Mouse (Mus musculus) lung, embryonic 14.5 days (tissue): ENCODE measurements around the gene S100a8. TPM values are rescaled to one million over a fixed set of nuclear protein-coding genes. Genes with fewer than 3 reads are reported as not detected.

Source experiments
- ATAC-seq: fragments of 200-750 bp; cut with Nextera tagmentation; 2 replicates; pipeline ENCODE4 v1.8.0; 2017; ENCODE audit warnings: mild to moderate bottlenecking, moderate TSS enrichment, moderate library complexity; ENCODE audit not compliant: insufficient read depth
- DNase-seq: peaks from one replicate; pipeline ENCODE4 v3.0.0-alpha.2; 2015
- H3K27ac ChIP-seq: fragments of 300-500 bp; sonication (generic); 2 replicates; pipeline ENCODE4 v1.5.1; 2014; ENCODE audit warnings: low read depth, mild to moderate bottlenecking, moderate library complexity
- H3K27me3 ChIP-seq: fragments of 300-500 bp; sonication (generic); 2 replicates; pipeline ENCODE4 v1.6.1; 2014; ENCODE audit warnings: low read length, control low read depth; ENCODE audit not compliant: insufficient read depth
- H3K36me3 ChIP-seq: fragments of 300-500 bp; sonication (generic); 2 replicates; pipeline ENCODE4 v1.6.1; 2014; ENCODE audit warnings: control low read depth; ENCODE audit not compliant: insufficient read depth
- H3K4me1 ChIP-seq: fragments of 300-500 bp; sonication (generic); 2 replicates; pipeline ENCODE4 v1.6.1; 2014; ENCODE audit warnings: antibody characterized with exemption, control low read depth; ENCODE audit not compliant: insufficient read depth
- H3K4me2 ChIP-seq: fragments of 300-500 bp; sonication (generic); 2 replicates; pipeline ENCODE4 v1.6.1; 2014; ENCODE audit warnings: mild to moderate bottlenecking
- H3K4me3 ChIP-seq: fragments of 300-500 bp; sonication (generic); 2 replicates; pipeline ENCODE4 v1.5.1; 2014; ENCODE audit warnings: low read depth, low read length
- H3K9ac ChIP-seq: fragments of 300-500 bp; sonication (generic); 2 replicates; pipeline ENCODE4 v1.6.1; 2014
- H3K9me3 ChIP-seq: fragments of 300-500 bp; sonication (generic); 2 replicates; pipeline ENCODE4 v1.6.1; 2016; ENCODE audit warnings: low read depth, low read length, control low read depth
- CTCF ChIP-seq: IDR thresholded peaks from 2 replicates; pipeline ENCODE4 v1.5.1; 2016; ENCODE audit warnings: antibody characterized with exemption, low read depth
- WGBS: fragments of 180-500 bp; shearing (Covaris S2); extraction: QIAGEN DNeasy Blood & Tissue Kit; methylation state at CpG from one replicate; pipeline ENCODE4 v1.1.7; 2014; 5-methylcytosine and 5-hydroxymethylcytosine counted together
- polyA plus RNA-seq: library from polyadenylated mRNA; unstranded; fragments of >200 nt; fragmentation: Nextera tagmentation; extraction: Ambion mirVana; gene quantifications from 2 replicates; pipeline ENCODE4 v1.2.1, GENCODE M21; 2014

S100a8 gene
- polyA plus RNA-seq, 1 experiment from 2014 or later = 5.6 TPM

GRCm38 (mm10) chr3:90648981-90649380 lies 19.8 kb upstream of the S100a8 start:
- ATAC-seq (no peak), DNase-seq (no peak)
- H3K4me1 ChIP-seq = no peaks in the 10 kb centered on the region
- no peaks in the 10 kb centered on the region for H3K9me3 ChIP-seq
- no peak overlapping the region for H3K4me2 ChIP-seq
- no peaks in the 10 kb centered on the region for H3K36me3 ChIP-seq
- H3K9ac ChIP-seq = no peak overlapping the region
- TF ChIP-seq CTCF = no peak
- H3K4me3 ChIP-seq = no peak overlapping the region
- H3K27ac ChIP-seq = no peak overlapping the region
- H3K27me3 ChIP-seq = no peaks in the 10 kb centered on the region

GRCm38 (mm10) chr3:90649832-90650231 lies 18.9 kb upstream of the S100a8 start:
- Histone ChIP-seq H3K4me1 (no peaks in the 10 kb centered on the region), H3K9ac (no peak overlapping the region), H3K27ac (no peak overlapping the region), H3K27me3 (no peaks in the 10 kb centered on the region), H3K4me2 (no peak overlapping the region), H3K36me3 (no peaks in the 10 kb centered on the region), H3K4me3 (no peak overlapping the region), H3K9me3 (no peaks in the 10 kb centered on the region)
- TF ChIP-seq CTCF = no peak
- DNase-seq (no peak), ATAC-seq (no peak)
- 93% methylated on average over 2 of the region's 2 CpGs for WGBS

GRCm38 (mm10) chr3:90652878-90653508 lies 15.8 kb upstream of the S100a8 start:
- ATAC-seq (peak; percentile 80), DNase-seq (peak; percentile 93)
- Histone ChIP-seq H3K4me2 (no peak overlapping the region), H3K4me3 (no peak overlapping the region), H3K4me1 (no peaks in the 10 kb centered on the region), H3K36me3 (no peaks in the 10 kb centered on the region), H3K27me3 (no peaks in the 10 kb centered on the region), H3K9me3 (no peaks in the 10 kb centered on the region), H3K27ac (no peak overlapping the region), H3K9ac (no peak overlapping the region)
- TF ChIP-seq CTCF = peak; percentile 84
- 34% methylated on average over 5 of the region's 5 CpGs for WGBS

GRCm38 (mm10) chr3:90653717-90654116 lies 15.1 kb upstream of the S100a8 start, which contains the start of gene S100a7a:
Gene S100a7a (plus strand): TSS chr3:90654017.
- Histone ChIP-seq H3K27me3 (no peaks in the 10 kb centered on the region), H3K36me3 (no peaks in the 10 kb centered on the region), H3K4me3 (no peak within 1 kb of the TSS), H3K4me1 (no peaks in the 10 kb centered on the region), H3K9ac (no peak within 1 kb of the TSS), H3K4me2 (no peak within 1 kb of the TSS), H3K27ac (no peak within 1 kb of the TSS), H3K9me3 (no peaks in the 10 kb centered on the region)
- no peak for DNase-seq
- TF ChIP-seq CTCF = no peak
- no peak for ATAC-seq

- no peak for ATAC-seq
- 70% methylated on average over 4 of the region's 4 CpGs for WGBS
- TF ChIP-seq CTCF = peak; percentile 51
Measured at GRCm38 (mm10) chr3:90657405-90657804, 11.4 kb upstream of the S100a8 start.

GRCm38 (mm10) chr3:90659364-90660044 lies 9.3 kb upstream of the S100a8 start:
- ATAC-seq (no peak), DNase-seq (no peak)
- Histone ChIP-seq H3K4me3 (no peak overlapping the region), H3K4me2 (no peak overlapping the region), H3K9me3 (no peaks in the 10 kb centered on the region), H3K4me1 (no peaks in the 10 kb centered on the region), H3K27me3 (no peaks in the 10 kb centered on the region), H3K36me3 (no peaks in the 10 kb centered on the region), H3K9ac (no peak overlapping the region), H3K27ac (no peak overlapping the region)
- no peak for TF ChIP-seq CTCF

More at GRCm38 (mm10) chr3:90657405-90657804, 11.4 kb upstream of the S100a8 start:
- Histone ChIP-seq H3K27ac (no peak overlapping the region), H3K4me3 (no peak overlapping the region), H3K9me3 (no peaks in the 10 kb centered on the region), H3K4me1 (no peaks in the 10 kb centered on the region), H3K4me2 (no peak overlapping the region), H3K36me3 (no peaks in the 10 kb centered on the region), H3K9ac (no peak overlapping the region), H3K27me3 (no peaks in the 10 kb centered on the region)
- peak; percentile 33 for DNase-seq

GRCm38 (mm10) chr3:90664219-90664618 lies 4.6 kb upstream of the S100a8 start:
- DNase-seq (peak; percentile 43), ATAC-seq (no peak)
- H3K27ac ChIP-seq = no peak overlapping the region
- peak; percentile 54 for TF ChIP-seq CTCF
- WGBS = 68% methylated on average over 2 of the region's 2 CpGs
- H3K4me2 ChIP-seq = no peak overlapping the region
- no peak overlapping the region for H3K9ac ChIP-seq
- no peaks in the 10 kb centered on the region for H3K9me3 ChIP-seq
- H3K36me3 ChIP-seq = no peaks in the 10 kb centered on the region
- H3K4me1 ChIP-seq = no peaks in the 10 kb centered on the region
- no peaks in the 10 kb centered on the region for H3K27me3 ChIP-seq
- no peak overlapping the region for H3K4me3 ChIP-seq
